Comparison of ENCODE assay signal across 8 mouse cellular contexts in the genomic region with DNA sequence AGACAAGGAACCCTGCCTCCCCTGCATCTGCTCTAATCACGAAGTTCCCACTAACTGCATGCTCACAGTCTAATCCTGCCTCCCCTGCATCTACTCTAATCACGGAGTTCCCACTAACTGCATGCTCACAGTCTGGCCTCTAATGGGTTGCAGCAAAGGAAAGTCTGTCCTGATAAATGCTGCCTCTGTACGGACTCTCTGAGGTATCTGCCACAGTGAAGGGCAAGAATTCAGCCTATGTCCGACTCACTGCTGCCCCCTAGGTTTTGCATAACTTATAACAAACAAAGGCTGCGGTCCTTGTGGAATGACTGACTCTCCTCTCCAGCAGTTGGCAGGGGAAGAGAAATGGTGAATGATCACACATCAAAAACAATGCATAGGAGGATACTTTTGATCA. TPM values are rescaled to one million over a fixed set of nuclear protein-coding genes. Genes with fewer than 3 reads are reported as not detected.
DNase-seq lines count a peak whose midpoint lies in the region; ATAC-seq and TF ChIP-seq lines count a peak whose summit lies in the region.

No protein-coding gene starts in this region.

- 0 out of 2 replicates have a peak, but pooled peaks cover 3% of the 10 kb centered on the region for H3K4me1 ChIP-seq in hindbrain, embryonic 10.5 days (replicated peaks)
- H3K4me1 ChIP-seq in hindbrain, embryonic 12.5 days = no peaks in the 10 kb centered on the region
- H3K4me1 ChIP-seq in embryonic facial prominence, embryonic 11.5 days (ENCODE audit: control insufficient read depth, insufficient read depth, low read length) = no peaks in the 10 kb centered on the region
- H3K4me1 ChIP-seq in small intestine, adult 2 months (ENCODE audit: control insufficient read depth, insufficient read depth, insufficient read length, low read length) = no peaks in the 10 kb centered on the region

- TF ChIP-seq CTCF in small intestine, adult 2 months (IDR thresholded peaks at IDR 0.05; ENCODE audit: extremely low read depth, insufficient read length, insufficient replicate concordance, low read depth, low read length) = peak; percentile 54; the same call in 1 of the 2 replicates

- no peaks in the 10 kb centered on the region for H3K27me3 ChIP-seq in hindbrain, embryonic 10.5 days (ENCODE audit: insufficient read depth, poor library complexity, severe bottlenecking)
- H3K27me3 ChIP-seq in hindbrain, embryonic 12.5 days = no peaks in the 10 kb centered on the region
- H3K27me3 ChIP-seq in embryonic facial prominence, embryonic 11.5 days (ENCODE audit: control insufficient read depth, insufficient read depth, low read length) = no peaks in the 10 kb centered on the region
- H3K27me3 ChIP-seq in small intestine, adult 2 months (ENCODE audit: control insufficient read depth, insufficient read depth, low read length) = no peaks in the 10 kb centered on the region

- H3K9ac ChIP-seq in hindbrain, embryonic 12.5 days = no peak overlapping the region
- no peak overlapping the region for H3K9ac ChIP-seq in embryonic facial prominence, embryonic 11.5 days (replicated peaks; ENCODE audit: low read length)

- no peaks in the 10 kb centered on the region for H3K9me3 ChIP-seq in hindbrain, embryonic 10.5 days
- no peaks in the 10 kb centered on the region for H3K9me3 ChIP-seq in hindbrain, embryonic 12.5 days (replicated peaks)
- H3K9me3 ChIP-seq in embryonic facial prominence, embryonic 11.5 days (replicated peaks; ENCODE audit: control insufficient read depth, low read length) = no peaks in the 10 kb centered on the region

- no peak for ATAC-seq in hindbrain, embryonic 12.5 days (ENCODE audit: low FRiP score)
- no peak; the same call in 1 of the 2 replicates for ATAC-seq in embryonic facial prominence, embryonic 11.5 days (replicated peaks; ENCODE audit: insufficient number of reproducible peaks, low FRiP score, low TSS enrichment, low read depth)

- DNase-seq in hindbrain, embryonic 10.5 days (ENCODE audit: low spot score) = peak; percentile 65
- DNase-seq in 416B (ENCODE audit: low read depth) = peak; percentile 56
- DNase-seq in Muller cell, postnatal 12 days (ENCODE audit: inconsistent ontology term) = peak; percentile 75
- DNase-seq in embryonic facial prominence, embryonic 11.5 days (ENCODE audit: low spot score) = peak; percentile 89
- peak; percentile 40 to 54 for DNase-seq in kidney, postnatal 36 days
- no peak for DNase-seq in gastrocnemius, postnatal 4 days (ENCODE audit: low spot score in 2 of 2)

- no peak overlapping the region for H3K4me2 ChIP-seq in hindbrain, embryonic 12.5 days (replicated peaks)
- no peak overlapping the region for H3K4me2 ChIP-seq in embryonic facial prominence, embryonic 11.5 days (ENCODE audit: low read depth, low read length)

- TF ChIP-seq POLR2A in small intestine, adult 2 months (IDR thresholded peaks at IDR 0.05; ENCODE audit: low read depth, low read length) = no peak

- 36% methylated on average over 5 of the region's 5 CpGs for WGBS in hindbrain, embryonic 10.5 days
- 32% methylated on average over 5 of the region's 5 CpGs for WGBS in hindbrain, embryonic 12.5 days
- WGBS in embryonic facial prominence, embryonic 11.5 days = 24% methylated on average over 5 of the region's 5 CpGs
- 57% methylated on average over 5 of the region's 5 CpGs for WGBS in small intestine, adult 2 months

- peaks cover 85% of the 10 kb centered on the region for H3K36me3 ChIP-seq in hindbrain, embryonic 10.5 days
- peaks cover 49% of the 10 kb centered on the region for H3K36me3 ChIP-seq in hindbrain, embryonic 12.5 days
- H3K36me3 ChIP-seq in embryonic facial prominence, embryonic 11.5 days (replicated peaks; ENCODE audit: control insufficient read depth, insufficient read depth, low read depth, low read length) = peaks cover 10% of the 10 kb centered on the region
- peaks cover 54% of the 10 kb centered on the region for H3K36me3 ChIP-seq in small intestine, adult 2 months (ENCODE audit: control insufficient read depth, insufficient read depth, low read length)

- H3K4me3 ChIP-seq in hindbrain, embryonic 10.5 days = no peak overlapping the region
- no peak overlapping the region for H3K4me3 ChIP-seq in hindbrain, embryonic 12.5 days
- H3K4me3 ChIP-seq in embryonic facial prominence, embryonic 11.5 days (ENCODE audit: low read depth, low read length) = no peak overlapping the region
- no peak overlapping the region for H3K4me3 ChIP-seq in small intestine, adult 2 months (ENCODE audit: low read depth, low read length)

- no peak overlapping the region for H3K27ac ChIP-seq in hindbrain, embryonic 10.5 days
- H3K27ac ChIP-seq in hindbrain, embryonic 12.5 days = no peak overlapping the region
- no peak overlapping the region for H3K27ac ChIP-seq in embryonic facial prominence, embryonic 11.5 days (replicated peaks; ENCODE audit: low read depth, low read length)
- no peak overlapping the region for H3K27ac ChIP-seq in small intestine, adult 2 months (ENCODE audit: insufficient read depth, low read depth, low read length)

RNA-seq across cellular contexts. Expression of a gene that starts 37.1 kb away (rescaled TPM):
- polyA plus RNA-seq in hindbrain, embryonic 10.5 days (2016; fragmentation: Nextera tagmentation; extraction: Ambion mirVana) = 33.0 and 37.9 TPM in 2 replicates
- polyA plus RNA-seq in hindbrain, embryonic 12.5 days (2016; fragmentation: Nextera tagmentation; extraction: Ambion mirVana) = 53.4 TPM in 2 replicates
- 36.8 and 37.4 TPM in 2 replicates for polyA plus RNA-seq in embryonic facial prominence, embryonic 11.5 days (2014; fragmentation: Nextera tagmentation; extraction: Ambion mirVana)
- polyA plus RNA-seq in small intestine, adult 2 months (2012; rRNA removed) = 4.3 and 4.8 TPM in 2 replicates
- total RNA-seq in gastrocnemius, postnatal 4 days (2021) = 100 to 1,000 TPM; 776 to 786 TPM

RNA-seq across cellular contexts. Expression of a gene that starts 38.3 kb away (rescaled TPM):
- polyA plus RNA-seq in hindbrain, embryonic 10.5 days (2016; fragmentation: Nextera tagmentation; extraction: Ambion mirVana) = 36.5 and 44.1 TPM in 2 replicates
- polyA plus RNA-seq in hindbrain, embryonic 12.5 days (2016; fragmentation: Nextera tagmentation; extraction: Ambion mirVana) = 38.7 and 39.1 TPM in 2 replicates
- polyA plus RNA-seq in embryonic facial prominence, embryonic 11.5 days (2014; fragmentation: Nextera tagmentation; extraction: Ambion mirVana) = 44.2 and 45.7 TPM in 2 replicates
- polyA plus RNA-seq in small intestine, adult 2 months (2012; rRNA removed) = 3.2 and 5.5 TPM in 2 replicates
- 10 to 100 TPM; 17.7 to 21.7 TPM for total RNA-seq in gastrocnemius, postnatal 4 days (2021)

RNA-seq across cellular contexts. Expression of a gene that starts 50.8 kb away (rescaled TPM):
- polyA plus RNA-seq in hindbrain, embryonic 10.5 days (2016; fragmentation: Nextera tagmentation; extraction: Ambion mirVana) = 196 and 224 TPM in 2 replicates
- 459 and 487 TPM in 2 replicates for polyA plus RNA-seq in hindbrain, embryonic 12.5 days (2016; fragmentation: Nextera tagmentation; extraction: Ambion mirVana)
- 161 and 177 TPM in 2 replicates for polyA plus RNA-seq in embryonic facial prominence, embryonic 11.5 days (2014; fragmentation: Nextera tagmentation; extraction: Ambion mirVana)
- polyA plus RNA-seq in small intestine, adult 2 months (2012; rRNA removed) = 0.03 TPM in 1 of 2 replicates, not detected in the other
- 10 to 100 TPM; 20.0 to 36.3 TPM for total RNA-seq in gastrocnemius, postnatal 4 days (2021)

Comparison
In these comparisons a context has a peak if more than half of its experiments do, and no peak if none do; other contexts are left out.
1. DNase-seq: peak in hindbrain, embryonic 10.5 days (single experiment), 416B (single experiment), Muller cell, postnatal 12 days (single experiment), embryonic facial prominence, embryonic 11.5 days (single experiment) and kidney, postnatal 36 days (2 of 2); none in gastrocnemius, postnatal 4 days (0 of 2).
2. RNA of a gene that starts 50.8 kb away (polyA plus RNA-seq): 459 to 487 TPM in hindbrain, embryonic 12.5 days, 196 to 224 TPM in hindbrain, embryonic 10.5 days and 161 to 177 TPM in embryonic facial prominence, embryonic 11.5 days; 0.03 TPM in small intestine, adult 2 months; every median in the first group is over 100 times any median in the second.